Mouse (Mus musculus) right cerebral cortex, adult 2 months (tissue): ENCODE data around the gene Pip5k1b.
"Not testable (repeated sequence)": the region's sequence is repeated elsewhere in the genome, so short reads cannot be mapped to it uniquely, and the experiment has no call there.

Experiments
- DNase-seq, 2 experiments: peaks; one replicate each; pipeline ENCODE4 v3.0.0; 2021 to 2022; ENCODE audit warnings: low spot score in 2 of 2

Gene Pip5k1b

GRCm38 (mm10) chr19:24555466-24555903 lies at the start of gene Pip5k1b:
Gene Pip5k1b (minus strand): TSS chr19:24555872.
- peak; percentile 22 to 31 for DNase-seq

DNA sequence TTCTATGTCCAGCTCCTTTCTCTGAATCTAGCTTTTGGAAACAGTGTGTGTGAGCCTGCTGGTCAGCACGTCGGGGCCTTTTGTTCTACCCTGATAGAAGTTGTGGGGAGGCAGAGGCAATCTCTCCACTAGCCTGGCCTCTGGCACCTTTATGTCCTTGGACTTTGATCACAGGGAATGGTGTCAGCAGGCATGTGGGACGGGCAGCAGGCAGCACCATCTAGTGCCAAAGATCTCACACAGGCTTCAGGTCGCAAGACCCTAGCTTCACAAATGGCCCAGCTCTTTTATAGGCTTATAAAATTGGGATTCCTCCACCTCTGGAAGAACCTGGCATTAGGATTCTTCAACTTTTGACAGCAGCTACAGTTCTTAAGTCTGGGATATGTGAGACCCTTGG lies 48.4 kb upstream of the Pip5k1b start:
- no peak for DNase-seq

DNA sequence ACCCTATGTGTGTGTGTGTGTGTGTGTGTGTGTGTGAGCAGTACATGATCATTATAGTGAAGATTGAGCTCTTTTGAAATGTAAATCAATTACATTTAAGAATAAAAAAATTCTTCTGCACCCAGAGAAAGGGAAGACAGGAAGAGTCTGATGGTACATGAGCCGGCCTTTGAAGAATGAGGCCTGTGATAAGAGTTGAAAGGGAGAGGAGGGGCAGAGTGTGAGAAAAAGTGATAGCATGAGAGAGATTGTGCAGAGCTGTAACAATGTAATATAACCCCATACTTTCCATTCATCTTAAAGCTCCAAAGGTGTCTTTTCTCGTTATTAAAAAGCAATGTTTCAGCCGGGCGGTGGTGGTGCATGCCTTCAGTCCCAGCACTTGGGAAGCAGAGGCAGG lies 47.8 kb upstream of the Pip5k1b start:
- DNase-seq: no peak

GRCm38 (mm10) chr19:24586726-24587125 lies 31.1 kb upstream of the Pip5k1b start:
- DNase-seq: no peak

DNA sequence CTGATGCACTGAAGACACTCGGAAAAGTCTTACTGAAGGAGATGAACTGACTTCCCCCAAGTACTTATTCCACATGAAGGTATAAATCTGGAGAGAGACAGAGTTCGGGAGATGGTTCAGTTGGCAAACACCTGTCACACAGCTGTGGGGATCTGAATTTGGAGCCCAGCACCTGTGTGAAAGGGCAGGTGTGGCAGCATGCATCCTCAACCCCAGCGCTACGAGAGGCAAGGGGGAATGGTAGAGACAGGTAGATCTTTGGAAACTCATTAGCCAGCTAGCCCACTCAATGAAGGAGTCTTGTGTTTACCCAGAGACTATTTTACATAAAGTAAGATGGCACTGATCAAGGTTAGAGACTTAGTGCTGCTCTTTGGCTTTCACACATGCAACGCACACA lies 29.5 kb upstream of the Pip5k1b start:
- no peak for DNase-seq

GRCm38 (mm10) chr19:24583956-24584355 lies 28.3 kb upstream of the Pip5k1b start:
- peak; percentile 7 to 12 for DNase-seq

DNA sequence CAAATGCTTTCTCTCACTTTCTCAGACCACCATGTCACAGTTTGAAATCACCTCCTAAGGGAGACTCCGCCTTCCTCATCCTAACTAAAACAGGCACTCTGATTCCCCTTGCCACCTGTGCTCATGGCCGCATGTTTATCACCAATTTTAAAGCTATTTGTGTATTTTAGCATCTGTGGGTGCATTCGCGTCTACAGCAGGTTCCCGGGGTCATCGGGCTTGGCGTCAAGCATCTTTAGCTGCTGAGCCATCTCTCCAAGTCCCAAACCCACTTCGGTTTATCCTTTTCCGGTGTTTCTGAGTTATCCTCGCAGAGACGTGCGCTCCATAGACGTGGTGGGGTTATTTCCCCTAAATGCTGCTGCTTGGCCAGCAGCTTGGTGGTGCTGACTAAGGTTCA lies 20.5 kb upstream of the Pip5k1b start:
- DNase-seq: no peak

- DNase-seq: no peak
Observed at GRCm38 (mm10) chr19:24571756-24572181, 16.1 kb upstream of the Pip5k1b start.

GRCm38 (mm10) chr19:24570969-24571368 lies 15.3 kb upstream of the Pip5k1b start:
- no peak for DNase-seq

DNA sequence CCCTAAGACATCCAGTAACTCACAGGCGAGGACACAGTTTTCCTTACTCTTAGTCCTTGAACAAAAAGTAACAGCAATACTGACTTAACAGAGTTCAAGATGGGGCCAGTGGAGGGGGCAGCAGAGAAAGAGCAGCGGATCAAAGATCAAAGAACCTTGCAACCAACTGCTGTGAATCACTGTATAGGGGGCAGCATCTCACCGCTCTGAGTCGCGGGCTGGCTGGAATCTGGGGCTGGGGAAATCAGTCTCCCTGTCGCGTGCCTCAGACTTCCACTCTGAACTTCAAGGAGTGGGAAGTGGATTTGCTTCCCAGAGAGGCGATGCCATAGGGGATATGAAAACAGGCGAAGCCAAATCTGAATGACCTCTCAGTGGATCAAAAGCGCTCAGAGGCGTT lies 1.8 kb upstream of the Pip5k1b start:
- peak; percentile 6 to 8 for DNase-seq

GRCm38 (mm10) chr19:24556585-24556966 lies 904 bp upstream of the Pip5k1b start:
- peak in 1 of 2 experiments; percentile 11 for DNase-seq

GRCm38 (mm10) chr19:24555904-24556584 lies 372 bp upstream of the Pip5k1b start:
- DNase-seq: peak; percentile 51 to 66

DNA sequence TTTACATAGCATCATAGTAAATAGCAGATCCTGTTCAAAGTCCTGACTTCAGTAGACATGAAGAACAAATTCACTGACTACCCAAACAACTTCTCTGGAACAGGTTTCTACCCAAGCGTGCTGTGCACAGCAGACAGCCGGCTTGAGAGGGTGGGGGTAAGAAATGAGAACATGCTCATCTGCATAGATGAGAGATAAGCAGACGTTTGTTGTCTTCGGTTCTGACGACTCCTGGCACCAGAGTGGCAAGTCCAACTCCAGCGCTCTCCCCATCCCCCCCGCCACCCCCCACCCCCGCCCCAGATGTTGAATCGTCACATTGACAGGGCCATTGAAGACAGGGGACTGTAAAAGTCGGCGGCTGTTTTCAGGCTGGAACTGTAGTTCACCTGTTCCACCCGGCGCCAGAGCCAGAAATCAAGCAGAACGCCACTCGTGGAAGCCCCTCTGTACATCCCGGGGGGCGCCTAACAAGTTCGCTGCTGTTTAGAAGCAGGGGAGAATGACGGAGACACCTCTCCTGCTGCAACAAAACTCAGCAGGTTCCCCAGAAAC lies 684 bp downstream of the Pip5k1b start:
- DNase-seq: peak; percentile 6 to 28

DNA sequence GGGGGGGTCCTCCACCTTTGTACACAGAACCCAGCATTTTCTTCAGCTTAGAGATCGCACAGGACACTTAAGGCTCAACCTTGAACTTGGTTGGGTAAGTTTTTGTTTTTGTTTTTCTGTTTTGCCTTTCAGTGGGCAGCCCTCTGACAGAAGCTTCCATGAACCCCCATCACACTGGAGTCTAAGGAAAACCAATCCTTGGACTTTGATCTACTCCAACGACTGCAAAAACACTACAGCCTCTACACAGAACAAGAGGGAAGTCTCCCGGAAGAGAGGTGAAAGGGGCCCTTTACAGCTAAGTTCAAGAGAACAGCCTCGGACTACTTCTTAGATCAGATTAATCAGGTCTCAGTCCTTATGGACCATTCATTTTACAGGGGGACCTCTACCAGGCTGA lies 1.2 kb downstream of the Pip5k1b start:
- no peak for DNase-seq

- no peak for DNase-seq
Observed at GRCm38 (mm10) chr19:24553291-24554075, 2.2 kb downstream of the Pip5k1b start.

DNA sequence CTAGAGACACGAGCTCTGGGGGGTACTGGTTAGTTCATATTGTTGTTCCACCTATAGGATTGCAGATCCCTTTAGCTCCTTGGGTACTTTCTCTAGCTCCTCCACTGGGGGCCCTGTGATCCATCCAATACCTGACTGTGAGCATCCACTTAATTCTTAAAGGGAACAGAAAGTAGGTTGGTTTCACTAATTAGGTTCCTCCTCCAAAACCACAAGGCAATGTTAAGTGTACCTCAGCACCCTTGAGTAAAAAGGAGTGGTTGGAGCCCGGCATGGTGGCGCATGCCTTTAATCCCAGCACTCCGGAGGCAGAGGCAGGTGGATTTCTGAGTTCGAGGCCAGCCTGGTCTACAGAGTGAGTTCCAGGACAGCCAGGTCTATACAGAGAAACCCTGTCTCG lies 3.0 kb downstream of the Pip5k1b start:
- DNase-seq: not testable (repeated sequence)

DNA sequence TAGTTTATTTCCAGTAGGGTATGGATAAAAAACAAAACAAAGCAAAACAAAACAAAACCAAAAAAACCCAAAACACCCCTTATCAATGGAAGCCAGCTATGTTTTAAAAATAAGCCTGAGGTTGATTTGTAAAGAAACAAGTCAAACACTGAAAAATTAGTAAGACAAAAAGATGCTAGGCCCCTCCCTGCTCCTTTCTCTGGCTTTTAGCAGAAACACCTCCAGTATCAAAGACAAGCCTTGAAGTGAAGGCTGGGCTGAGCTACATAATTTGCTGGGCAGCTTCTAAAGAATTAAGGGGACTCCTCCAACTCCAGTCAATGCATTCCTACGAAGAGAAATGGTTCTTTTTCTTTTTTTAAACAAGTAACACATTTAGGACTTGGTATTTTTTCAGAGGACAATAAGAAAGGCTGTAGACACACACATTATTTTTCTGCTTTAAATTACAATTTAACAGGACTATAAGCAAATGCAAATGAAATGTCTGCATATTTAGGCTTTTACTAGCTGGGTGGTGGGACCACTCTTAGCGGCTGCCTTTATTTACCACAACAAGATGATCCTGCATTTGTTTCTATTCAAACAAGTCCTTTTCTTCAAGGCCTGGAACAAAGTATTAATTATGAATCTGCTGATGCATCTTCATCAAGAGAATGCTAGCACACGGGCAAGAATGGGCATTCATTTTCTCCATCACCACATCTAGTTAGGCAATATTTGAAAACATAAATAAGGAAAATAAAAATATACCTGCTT lies 4.3 kb downstream of the Pip5k1b start:
- DNase-seq: no peak

- no peak for DNase-seq
Observed at GRCm38 (mm10) chr19:24550778-24551177, 4.9 kb downstream of the Pip5k1b start.

GRCm38 (mm10) chr19:24550016-24550415 lies 5.7 kb downstream of the Pip5k1b start:
- DNase-seq: no peak

- no peak for DNase-seq
Observed at GRCm38 (mm10) chr19:24548337-24548736, 7.3 kb downstream of the Pip5k1b start.

DNA sequence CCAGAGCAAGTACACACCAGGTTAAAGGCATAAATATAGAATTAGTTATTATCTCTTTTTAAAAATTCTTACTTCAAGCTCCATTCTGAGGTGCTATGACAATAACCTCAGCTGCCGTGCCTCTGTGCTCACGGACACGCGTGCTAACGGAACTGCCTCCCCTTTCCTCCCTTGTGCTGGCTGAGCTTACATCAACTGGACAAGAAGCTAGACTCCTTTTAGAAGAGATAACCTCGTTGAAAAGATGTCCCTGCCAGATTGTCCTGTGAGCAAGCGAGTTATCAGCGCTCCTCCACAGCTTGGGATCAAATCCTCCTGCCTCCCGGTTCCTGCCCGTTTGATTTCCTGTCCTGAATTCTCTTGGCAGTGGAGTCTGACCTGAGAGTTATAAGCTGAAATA lies 9.5 kb downstream of the Pip5k1b start:
- DNase-seq: no peak
